Mouse (Mus musculus) cerebral cortex, adult 2 months (tissue): ENCODE results near the gene Trex1.

Source experiments
- WGBS: fragments of 180-500 bp; shearing (Covaris S2); methylation state at CpG from one replicate; pipeline ENCODE4 v1.1.7; 2018; 5-methylcytosine and 5-hydroxymethylcytosine counted together

Gene Trex1

DNA sequence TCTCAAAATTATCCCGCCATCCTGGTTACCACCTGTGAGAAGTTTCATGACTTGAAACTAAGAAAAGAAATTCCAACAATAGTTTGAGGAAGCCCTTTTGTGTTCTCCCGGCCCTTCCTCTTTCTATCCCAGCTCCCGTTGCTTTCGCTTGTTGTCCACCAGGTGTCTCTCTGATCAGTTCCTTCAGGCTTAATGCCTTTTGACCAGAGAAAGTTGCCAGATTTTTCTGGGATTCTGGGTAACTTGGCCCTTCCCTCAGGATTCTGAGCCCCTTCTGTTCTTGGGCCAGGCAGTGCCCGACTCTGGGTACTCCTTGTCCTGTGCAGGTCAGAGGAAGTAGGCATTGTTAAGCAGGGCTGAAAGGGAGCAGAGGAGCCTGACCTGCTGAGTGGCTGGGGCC, 28.5 kb upstream of the Trex1 start:
- WGBS = 7% methylated on average over 5 of the region's 5 CpGs

DNA sequence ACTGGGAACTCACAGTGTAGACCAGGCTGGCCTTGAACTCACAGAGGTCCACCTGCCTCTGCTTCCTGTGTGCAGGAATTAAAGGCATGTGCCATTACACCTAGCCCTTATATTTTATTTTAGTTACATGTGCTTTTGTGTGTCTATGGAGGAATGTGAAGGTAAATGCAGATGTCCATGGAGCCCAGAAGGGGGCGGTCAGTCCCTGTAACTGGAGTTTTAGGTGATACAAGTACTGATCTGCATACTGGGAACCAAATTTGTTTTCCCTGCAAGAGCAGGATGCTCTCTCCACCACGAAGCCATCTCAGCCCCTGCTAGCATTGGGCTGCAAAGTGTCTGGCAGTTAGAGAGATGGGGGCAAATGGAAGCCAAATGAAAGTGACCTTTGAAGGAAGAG, 25.4 kb upstream of the Trex1 start:
- WGBS = 5% methylated on average over 2 of the region's 2 CpGs

DNA sequence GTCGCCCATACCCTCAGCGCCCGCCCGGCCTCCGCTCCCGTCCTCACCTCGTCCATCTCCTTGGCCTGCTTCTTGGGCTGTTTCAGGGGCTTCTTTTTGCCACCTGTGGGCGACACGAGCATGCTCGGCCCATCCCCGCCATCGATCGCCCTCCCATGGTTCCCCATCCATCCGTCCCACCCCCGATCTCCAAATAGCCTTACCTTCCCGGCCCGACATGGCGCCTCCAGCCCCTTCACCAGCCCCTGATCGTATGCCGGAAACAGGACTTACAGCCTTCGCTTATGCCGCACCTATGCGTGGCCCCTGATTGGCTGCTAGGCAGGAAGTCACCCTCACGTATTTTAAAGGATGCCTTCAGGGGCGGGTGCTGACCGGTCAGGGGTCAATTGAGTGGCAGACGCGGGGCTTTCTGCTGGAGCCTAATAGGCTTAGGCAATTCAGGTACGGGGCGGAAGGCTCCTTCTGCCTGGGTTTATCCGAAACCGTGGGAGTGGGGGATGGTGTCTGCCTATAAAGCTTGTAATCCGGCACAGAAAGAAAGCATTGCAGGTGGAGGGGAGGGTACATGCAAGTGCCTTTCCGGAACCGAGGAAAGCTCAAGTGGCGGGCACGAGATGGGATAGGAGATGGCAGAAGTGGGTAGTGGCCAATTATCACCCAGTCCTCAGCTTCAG, 22.7 kb upstream of the Trex1 start, which contains the start of the genes Ccdc51 and Tma7:
Gene Ccdc51 (plus strand): TSS at position 370 of the 677 bp plus-strand sequence.
Gene Tma7 (minus strand): TSS at position 464 of the 677 bp plus-strand sequence.
- WGBS = under 1% methylated on average over 37 of the region's 37 CpGs

DNA sequence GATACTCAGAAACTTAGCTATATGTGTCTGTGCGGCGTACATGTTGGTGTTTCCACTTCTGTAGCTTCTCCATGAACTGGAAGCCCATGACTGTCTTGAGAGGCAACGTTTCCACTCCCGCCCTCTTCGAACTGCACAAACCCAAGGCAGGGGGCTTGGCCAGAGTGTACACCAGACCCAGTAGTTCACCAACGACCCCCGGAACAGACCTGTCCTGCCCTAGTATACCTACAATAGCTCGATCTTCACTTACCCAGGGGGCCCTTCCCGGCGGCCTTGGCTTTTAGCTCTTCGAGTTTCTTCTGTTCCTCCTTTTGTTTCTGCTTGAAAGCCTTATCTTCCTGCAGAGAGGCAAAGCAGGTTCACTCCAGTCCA, 22.2 kb upstream of the Trex1 start:
- 4% methylated on average over 11 of the region's 11 CpGs for WGBS

DNA sequence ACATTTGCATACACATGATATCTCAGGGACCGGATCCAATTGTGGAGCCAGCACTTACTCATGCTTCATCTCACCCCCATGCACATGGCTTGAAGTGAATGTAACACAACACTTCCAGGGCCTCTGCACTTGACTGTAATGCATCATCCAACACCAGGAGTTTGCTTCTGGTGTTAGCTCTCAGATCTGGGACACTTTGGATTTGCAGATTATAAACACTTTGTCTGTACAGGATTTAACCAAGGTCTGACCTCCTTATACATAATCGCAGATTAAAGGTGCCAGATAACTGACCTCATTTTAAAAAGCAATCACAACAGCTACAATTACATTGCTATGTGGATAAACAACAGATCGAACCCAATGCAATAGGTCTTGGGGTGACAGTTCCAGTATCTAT, 21.0 kb upstream of the Trex1 start:
- 90% methylated on average over 3 of the region's 3 CpGs for WGBS

DNA sequence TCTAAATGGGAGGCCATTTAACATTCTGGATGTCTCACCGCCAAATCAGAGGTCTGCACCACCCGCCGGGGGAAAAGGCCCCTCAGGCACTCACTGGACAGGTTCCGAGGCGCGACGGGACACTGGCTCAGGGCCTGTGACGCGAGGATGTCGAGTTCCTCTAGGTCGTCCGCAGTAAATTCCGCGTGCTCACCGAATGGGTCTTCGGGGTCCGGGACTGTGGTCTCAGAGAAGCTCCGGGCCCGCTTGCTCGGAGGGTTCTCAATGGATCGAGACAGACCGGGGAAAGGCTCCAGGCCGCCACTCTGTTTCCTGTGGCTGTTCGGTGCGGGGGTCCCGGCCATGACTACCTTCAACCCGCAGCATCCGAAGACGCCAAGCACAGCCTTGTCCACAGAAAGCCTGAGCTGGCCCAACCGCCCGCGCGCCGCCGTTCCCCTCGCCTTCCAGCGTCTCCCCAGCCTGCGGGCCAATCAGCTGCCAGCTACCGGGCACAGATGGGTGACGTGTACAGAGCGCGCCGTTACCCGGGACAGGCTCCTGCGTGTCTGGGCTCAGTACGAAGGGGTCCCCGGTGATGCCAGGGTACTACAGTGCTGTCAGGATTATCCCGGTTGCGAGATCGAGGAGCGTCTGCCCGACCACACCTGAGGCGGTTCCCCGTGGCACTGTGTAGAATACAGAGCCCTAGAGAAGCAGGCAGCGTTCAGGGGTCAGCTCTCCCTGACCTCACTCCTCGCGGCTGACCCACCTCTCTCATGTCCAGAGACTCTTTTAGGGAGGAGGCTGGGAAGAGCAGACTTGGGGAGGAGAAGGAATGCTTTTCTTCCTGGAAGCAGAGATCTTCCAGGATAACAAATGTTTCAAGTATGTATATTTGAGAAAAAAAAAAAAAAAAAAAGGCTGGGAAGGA, 14.4 kb upstream of the Trex1 start, which contains the start of gene Atrip:
Gene Atrip (minus strand): TSS at position 464 of the 913 bp plus-strand sequence.
- under 1% methylated on average over 57 of the region's 57 CpGs for WGBS

DNA sequence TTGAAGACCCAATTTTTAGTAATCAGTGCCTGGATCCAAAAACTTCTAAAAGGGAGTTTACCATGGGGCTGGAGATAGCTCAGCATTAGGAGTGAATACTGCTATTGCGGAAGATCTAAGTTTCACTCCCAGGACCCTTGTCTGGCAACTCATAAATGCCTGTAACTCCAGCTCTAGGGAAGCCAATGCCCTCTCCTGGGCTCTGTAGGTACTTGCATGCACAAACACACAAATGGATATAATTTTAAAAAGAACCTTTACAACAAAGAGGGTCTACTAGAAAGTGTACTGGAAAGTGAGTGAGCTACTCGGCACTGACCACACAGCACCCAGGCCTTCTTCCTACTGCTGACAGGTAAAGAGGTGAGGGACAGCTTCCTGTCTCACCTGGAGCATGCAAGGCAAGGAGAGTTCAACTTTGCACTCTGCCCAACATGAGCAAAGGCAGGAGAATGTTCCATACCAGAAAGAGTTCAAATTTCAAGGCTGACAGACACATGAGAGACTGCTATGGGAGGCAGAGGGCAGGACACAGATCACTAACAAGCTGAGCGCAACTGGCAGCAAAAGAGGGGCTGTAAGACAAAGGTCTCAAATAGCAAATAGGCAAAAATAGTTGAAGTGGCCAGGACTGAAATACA, 8.7 kb upstream of the Trex1 start:
- 94% methylated on average over 3 of the region's 3 CpGs for WGBS

DNA sequence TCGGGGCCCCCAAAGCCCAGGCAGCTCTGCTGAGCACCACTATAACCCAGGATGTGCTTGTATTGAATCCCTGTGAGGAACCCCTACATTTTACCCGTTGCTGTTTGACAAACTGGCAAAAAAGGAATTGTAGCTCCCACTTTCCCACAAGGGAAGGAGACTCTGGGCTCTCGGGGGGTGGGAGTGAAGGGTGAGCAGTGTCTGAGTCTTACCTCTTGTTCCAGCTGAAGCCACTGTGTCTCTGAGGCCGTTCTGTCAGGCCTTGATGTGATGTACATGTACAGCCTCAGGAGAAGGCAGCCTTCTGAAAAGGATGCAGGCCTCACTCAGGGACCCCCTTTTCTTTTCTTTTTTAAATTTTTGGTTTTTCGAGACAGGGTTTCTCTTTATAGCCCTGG, 1.4 kb upstream of the Trex1 start:
- WGBS = 78% methylated on average over 5 of the region's 5 CpGs

DNA sequence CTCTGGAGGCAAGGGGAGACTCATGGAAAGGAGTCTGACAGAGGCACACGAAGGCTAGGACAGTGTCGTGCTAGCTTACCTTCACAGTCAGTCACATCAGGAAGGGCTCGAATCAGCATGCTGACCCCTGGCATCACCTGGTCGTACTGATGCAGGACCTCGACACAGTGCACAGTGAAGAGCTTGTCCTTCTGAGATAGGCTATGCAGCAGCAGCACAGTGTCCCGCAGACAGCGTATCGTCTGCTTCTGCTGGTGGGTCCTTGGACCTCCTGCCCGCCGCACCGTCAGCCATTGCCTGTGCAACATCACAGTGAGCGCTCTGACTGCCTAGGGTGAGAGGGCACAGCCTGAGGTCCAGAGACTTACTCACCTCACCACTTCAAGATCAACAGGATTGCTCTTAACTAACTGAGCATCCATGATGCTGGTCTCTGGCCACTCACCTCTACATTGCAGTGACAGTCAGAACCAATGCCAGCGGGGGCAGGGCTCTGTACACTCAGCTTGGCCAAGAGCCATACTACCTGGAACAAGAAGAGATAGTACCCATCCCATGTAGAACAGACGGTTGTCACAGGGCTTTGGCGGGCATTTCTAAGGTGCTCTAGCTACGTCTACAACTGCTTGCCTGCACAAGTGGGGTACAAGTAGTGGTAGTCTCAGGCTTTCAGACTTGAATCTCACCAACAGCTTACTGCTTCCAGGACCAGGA, 807 bp upstream of the Trex1 start:
- WGBS = 90% methylated on average over 16 of the region's 16 CpGs

DNA sequence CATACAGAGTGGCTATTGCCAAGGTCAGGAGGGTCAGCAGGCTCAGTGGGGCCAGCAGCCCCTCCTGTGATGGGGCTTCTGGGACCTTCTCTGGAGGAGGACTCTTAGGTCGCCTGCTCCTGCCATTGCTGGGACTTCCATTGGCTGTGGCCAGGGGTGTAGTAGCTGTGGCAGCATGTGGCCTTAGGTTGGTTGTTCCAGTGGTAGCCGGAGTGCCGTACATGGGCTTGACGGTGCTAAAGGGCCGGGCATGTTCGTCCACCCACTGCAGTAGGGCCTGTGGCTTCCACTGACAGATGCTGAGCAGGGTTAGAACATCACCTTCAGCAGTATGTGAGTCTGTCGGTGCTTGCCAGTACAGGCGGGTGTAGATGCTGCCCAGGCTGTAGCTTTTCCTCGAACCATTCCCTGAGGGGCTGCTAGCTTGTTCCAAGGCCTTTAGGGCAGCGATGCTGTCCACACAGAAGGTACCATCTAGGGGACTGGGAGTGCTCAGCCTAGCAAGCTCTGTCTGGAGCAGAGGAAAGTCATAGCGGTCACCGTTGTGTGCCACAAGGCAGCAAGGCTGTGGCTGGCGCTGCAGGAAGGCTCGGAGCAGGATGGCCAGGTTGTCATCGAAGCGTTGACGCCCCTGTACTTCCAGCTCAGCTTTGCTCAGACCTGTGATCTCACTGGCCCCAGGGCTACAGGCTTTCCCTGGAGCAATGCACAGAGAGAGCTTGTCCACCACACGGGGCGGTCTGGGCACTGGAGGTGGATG, 1.3 kb downstream of the Trex1 start:
- 84% methylated on average over 19 of the region's 19 CpGs for WGBS

DNA sequence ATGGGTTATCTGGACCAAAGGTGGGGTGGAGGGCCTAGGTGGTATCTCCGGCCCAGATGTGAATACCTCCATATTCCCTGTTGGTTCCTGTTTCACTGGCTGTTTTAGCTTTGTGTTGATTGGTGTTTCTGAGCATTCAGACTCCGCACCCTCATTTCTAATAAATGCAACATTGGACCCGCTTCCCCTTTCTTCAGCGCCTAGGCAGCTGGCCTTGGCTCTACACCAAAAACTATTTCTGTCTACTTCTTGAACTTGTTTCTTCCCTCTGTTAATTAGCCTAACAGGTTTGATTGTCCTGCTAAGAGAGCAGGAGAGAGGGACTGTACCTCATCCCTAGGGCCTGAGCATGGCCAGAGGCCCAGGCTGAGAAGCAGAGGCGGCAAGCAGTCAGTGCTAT, 2.0 kb downstream of the Trex1 start:
- 58% methylated on average over 5 of the region's 5 CpGs for WGBS

DNA sequence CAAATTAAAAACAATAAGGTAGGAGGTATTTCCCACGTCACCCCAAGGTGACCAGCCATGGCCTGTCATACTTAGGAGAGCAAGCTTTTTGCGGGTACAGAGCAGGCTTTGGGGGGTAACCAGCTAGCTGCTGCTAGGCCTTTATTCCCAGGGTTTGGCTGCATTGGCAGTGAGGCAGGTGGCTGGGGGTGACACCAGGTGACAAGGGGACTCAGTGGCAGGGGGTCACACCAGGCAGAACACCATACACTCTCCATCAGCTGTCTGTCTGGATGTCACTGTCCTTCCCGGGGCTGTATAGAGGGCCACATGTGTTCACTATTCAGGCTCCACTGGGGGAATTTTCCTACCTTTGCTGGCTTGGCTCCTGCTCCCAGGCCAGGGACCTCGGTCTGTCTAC, 2.6 kb downstream of the Trex1 start:
- 79% methylated on average over 4 of the region's 4 CpGs for WGBS

DNA sequence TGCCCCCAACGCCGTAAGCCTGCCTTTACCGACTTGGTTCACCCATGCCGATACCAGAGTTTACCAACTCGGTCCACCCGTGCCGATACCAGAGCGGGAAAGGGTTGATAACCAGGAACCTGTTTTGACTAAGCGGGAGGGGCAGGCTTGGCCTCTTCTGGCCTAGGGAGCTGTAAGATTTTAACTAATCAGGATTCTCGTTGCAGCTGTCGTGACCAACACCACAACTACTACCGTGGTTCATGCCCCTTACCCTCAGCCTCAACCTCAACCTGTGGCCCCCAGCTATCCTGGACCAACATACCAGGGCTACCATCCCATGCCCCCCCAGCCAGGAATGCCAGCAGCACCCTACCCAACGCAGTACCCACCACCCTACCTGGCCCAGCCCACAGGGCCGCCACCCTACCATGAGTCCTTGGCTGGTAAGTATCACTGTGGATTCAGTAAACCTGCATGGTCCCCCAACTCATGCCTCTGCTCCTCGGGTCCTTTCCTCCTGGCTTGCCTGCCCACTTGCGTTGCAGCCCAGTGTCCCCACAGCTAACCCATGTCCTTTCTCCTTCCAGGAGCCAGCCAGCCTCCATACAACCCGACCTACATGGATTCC, 3.3 kb downstream of the Trex1 start:
- 89% methylated on average over 17 of the region's 17 CpGs for WGBS

DNA sequence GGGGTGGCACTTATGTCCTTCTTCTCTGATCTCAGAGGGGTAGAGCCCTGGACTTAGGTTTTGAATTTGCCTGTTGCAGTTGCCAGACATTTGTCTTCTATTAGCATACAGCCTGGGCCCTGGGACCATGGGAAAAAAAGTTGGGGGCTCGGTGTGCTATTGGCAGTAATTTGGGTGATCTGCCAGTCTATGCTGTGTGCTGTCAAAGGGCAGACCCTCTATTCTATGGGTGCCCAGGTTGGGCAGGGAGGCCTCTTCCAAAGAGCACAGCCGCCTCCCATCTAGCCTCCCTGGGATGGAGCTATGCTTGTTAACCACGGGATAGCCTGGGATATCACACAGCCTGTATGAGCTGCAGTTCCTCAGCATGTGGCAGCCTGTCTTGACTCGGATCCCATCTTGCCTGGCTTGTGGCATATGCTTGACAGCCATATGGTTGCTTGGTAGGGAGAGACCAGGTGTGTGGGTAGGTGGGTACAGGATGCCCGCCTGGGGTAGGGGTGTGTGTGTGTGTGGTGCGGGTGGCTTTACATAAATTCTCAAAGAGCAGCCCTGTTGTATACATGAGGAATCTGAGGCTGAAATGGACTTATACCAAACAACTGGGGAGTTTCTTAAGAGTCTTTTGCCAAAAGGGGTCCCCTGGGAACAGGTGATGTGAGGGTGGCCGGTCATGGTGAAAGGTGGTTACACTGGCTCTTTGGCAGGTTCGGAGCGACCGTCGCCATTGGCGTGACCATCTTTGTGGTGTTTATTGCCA, 4.1 kb downstream of the Trex1 start:
- whole genome bisulfite sequencing = 77% methylated on average over 12 of the region's 12 CpGs

DNA sequence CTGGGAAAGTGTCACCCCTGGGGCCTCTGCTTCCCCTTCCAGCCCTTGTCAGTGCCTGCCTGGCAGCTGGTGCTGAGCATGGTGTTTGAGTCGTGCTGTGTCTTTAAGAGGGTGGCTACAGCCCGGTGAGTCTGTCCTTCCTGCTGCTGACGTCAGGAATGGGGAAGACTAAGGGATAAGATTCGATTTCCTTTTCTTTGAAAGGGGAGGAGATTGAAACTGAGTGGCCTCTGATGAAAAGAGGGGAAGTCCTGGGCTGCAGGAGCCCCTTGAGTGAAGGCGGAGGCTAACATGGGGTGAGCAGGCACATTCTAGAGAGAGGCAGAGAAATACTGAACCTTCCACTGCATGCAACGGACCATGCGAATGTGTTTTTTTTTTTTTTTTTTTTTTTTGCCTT, 4.8 kb downstream of the Trex1 start:
- 6% methylated on average over 7 of the region's 7 CpGs for WGBS

DNA sequence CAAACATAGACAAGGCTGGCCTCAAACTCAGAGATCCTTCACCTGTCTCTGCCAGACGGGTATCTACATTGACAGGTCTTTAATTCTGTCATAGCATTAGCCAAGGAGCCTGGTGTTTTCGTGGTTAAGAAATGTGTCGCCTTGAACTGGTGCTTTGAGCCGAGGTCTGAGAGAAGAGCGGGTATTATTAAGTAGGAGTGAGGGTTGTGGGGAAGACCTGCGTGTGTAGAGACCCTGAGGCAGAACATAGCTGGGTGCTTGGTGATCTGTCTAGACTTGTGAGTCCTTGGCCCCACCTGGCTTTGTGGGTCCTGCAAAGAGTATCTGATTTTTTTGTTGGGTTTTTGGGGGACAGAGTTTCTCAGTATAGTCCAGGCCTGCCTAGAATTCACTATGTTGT, 5.7 kb downstream of the Trex1 start:
- 77% methylated on average over 6 of the region's 6 CpGs for WGBS

DNA sequence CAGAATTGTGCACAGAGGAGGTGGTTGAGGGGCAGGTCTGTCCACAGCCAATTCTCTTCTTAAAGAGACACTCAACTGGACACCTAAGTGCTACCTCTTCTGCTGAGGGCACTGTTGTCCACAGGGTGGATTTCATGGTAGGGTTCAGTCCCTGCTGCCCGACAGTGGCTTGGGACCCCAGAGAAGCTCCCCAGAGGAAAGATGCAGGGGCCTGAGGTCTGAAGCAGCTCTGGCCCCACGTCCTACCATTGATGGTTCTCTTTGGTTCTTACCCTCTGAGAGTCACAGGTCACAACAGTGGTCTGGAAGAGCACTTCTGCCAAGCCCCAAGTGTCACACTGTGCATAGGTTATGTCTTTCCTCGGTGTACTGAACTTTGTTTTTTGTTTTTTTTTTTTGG, 6.2 kb downstream of the Trex1 start:
- 90% methylated on average over 3 of the region's 3 CpGs for WGBS

DNA sequence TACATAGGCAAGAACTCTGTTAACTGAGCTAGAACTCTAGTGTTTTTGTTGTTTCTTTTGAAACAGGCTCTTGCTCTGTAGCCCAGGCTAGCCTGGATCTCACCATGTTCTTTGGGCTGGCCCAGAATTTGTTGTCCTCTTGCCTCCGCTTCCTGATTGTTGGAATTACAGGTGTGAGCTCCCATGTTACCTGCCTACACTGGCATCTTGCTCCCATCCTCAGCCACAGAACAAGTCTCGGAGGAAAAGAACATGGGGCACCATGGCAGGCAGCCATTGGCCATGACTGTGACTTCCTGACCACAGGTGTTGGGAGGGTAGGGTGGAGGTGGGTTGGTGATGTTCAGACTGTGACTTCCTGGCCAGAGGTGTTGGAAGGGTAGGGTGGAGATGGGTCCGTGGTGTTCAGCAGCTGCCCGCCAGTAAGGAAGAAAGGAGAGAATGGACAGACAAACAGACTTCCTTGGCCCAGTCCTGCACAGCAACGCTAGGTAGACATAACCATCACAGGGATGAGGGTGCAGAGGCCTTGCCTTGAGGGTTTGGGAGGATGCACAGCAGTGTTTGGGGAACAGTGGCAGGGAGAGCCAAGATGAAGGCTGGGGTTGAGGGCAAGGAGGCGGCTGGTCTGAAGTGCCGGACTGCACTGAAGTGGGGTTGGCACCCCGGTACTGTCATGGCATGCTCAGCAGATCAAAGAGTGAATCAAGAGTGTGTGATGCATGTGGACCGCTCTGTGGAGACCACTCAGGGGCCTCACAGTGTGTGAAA, 6.9 kb downstream of the Trex1 start:
- 92% methylated on average over 9 of the region's 9 CpGs for WGBS
